Mouse (Mus musculus): Measurements from ENCODE around the gene Dand5. TPM values are rescaled to one million over a fixed set of nuclear protein-coding genes. Genes with fewer than 3 reads are reported as not detected.

The Dand5 gene
- polyA plus RNA-seq, 1 experiment from 2014 or later: 7.3 TPM

DNA sequence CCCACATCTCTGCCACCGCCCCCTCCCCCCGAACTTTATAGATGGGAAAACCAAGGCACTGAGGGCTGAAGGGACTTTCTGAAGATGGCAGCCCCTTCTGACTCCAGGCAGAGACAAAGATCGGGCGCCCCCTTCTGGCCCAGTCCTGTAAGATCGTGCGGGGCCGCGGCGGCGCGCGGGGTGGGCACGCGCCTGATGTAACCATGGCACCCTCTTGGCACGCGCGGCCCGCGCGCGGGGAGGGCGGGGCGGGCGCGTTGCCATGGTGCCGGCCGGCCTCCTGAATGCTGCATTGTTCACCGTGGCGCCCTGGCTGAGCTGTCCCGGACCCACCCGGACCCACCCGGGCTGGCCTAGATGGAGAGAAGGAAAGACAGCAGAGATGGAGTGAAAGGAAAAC lies 11.7 kb downstream of the Dand5 start:
- Histone ChIP-seq H3K27ac (peak overlapping the region; percentile 71), H3K4me3 (peak overlapping the region; percentile 20), H3K9me3 (replicated peaks) (no peaks in the 10 kb centered on the region), H3K9ac (peak overlapping the region; percentile 28), H3K36me3 (ENCODE audit: poor library complexity, severe bottlenecking) (no peaks in the 10 kb centered on the region), H3K4me2 (peak overlapping the region; percentile 55), H3K27me3 (peaks cover 9% of the 10 kb centered on the region; the same call in 1 of the 2 replicates), H3K4me1 (peaks cover 67% of the 10 kb centered on the region)
- peak; percentile 79 for ATAC-seq
- WGBS: under 1% methylated on average over 32 of the region's 32 CpGs

DNA sequence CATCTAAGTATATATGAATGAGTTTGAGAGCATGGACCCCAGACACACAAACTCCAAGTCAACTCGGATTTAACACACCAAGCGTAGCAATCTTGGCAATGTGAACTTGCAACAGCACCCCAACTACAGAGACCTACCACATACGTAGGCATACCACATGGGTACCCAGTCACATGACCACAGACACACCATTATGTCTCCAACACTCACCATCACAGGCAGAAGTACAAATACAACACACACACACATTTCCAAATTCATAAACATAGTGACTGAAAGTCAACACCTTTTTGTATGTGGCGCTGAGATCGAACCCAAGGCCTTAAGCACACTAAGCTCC lies 12.7 kb downstream of the Dand5 start:
- ATAC-seq: no peak

DNA sequence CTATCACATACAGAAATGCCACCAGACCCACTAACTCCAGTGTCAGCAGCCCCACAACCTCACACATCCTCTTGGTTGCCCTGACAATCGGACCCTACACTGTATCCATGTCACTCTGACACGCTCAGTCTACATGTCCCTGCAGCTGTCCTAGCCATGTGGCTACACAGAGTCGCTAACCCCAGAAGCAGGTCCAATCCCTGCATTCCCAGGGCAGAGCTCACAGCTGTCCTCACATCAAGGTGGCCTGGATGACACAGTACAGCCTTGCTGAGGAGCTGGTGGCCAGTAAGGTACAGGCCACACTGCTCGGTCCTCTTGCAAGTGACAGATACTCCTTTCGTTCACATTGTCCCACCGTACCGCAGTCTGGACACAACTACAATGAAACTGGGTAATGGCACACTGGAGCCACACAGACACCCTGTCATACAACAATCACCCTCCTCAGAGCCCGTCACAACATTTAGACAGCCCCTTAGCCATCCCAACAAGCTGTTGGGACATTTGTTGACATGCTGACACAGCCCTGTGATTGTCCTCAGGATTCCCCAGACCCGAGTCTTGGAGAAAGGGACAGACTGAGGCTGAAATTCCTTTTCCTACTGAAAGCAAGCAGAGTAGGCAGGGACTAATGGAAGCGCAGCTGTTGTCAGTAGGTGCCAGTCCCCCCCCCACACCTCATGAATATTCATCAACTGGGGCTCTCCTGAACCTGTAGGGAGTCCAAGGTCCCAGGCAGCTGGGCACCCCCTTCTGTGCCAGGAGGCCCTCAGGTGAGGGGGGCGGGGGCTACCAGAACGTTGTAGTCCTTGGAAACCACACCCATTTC lies 13.3 kb downstream of the Dand5 start:
- no peak overlapping the region for H3K4me3 ChIP-seq
- H3K27me3 ChIP-seq: peaks cover 18% of the 10 kb centered on the region; the same call in 1 of the 2 replicates
- peaks cover 52% of the 10 kb centered on the region for H3K4me1 ChIP-seq
- ATAC-seq: peak; percentile 20
- peak overlapping the region; percentile 49 for H3K27ac ChIP-seq
- WGBS: 39% methylated on average over 12 of the region's 12 CpGs
- no peak overlapping the region for H3K4me2 ChIP-seq
- no peak overlapping the region for H3K9ac ChIP-seq
- H3K36me3 ChIP-seq (ENCODE audit: poor library complexity, severe bottlenecking): no peaks in the 10 kb centered on the region
- no peaks in the 10 kb centered on the region for H3K9me3 ChIP-seq (replicated peaks)

More for the DNA sequence above, 12.7 kb downstream of the Dand5 start:
- Histone ChIP-seq H3K4me1 (peaks cover 58% of the 10 kb centered on the region), H3K4me2 (no peak overlapping the region), H3K4me3 (no peak overlapping the region), H3K9ac (no peak overlapping the region), H3K36me3 (ENCODE audit: poor library complexity, severe bottlenecking) (no peaks in the 10 kb centered on the region), H3K27me3 (peaks cover 14% of the 10 kb centered on the region; the same call in 1 of the 2 replicates), H3K27ac (peak overlapping the region; percentile 49; the same call in 1 of the 2 replicates), H3K9me3 (replicated peaks) (no peaks in the 10 kb centered on the region)
- 71% methylated on average over 5 of the region's 5 CpGs for WGBS

DNA sequence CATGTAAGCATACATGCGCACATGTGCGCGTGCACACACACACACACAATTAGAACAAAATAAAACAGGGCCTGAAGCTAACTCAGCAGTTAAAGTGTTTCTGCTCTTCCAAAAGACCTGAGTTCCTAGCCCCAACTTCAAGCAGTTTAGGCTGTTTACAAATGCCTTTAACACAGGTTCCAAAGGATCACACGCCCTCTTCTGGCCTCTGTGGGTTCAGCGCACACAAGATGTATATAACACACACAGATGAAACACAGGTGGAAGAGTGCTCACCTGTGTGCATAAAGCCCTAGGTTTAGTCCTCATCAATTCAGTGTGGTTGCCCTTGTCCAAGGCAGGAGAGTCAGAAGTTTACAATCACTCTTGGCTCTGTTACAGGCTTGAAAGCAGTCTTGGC lies 16.6 kb downstream of the Dand5 start:
- H3K4me3 ChIP-seq: no peak overlapping the region
- H3K27me3 ChIP-seq: peaks cover 48% of the 10 kb centered on the region
- H3K9me3 ChIP-seq (replicated peaks): no peaks in the 10 kb centered on the region
- ATAC-seq: no peak
- H3K27ac ChIP-seq: no peak overlapping the region
- WGBS: 95% methylated on average over 5 of the region's 5 CpGs
- H3K4me2 ChIP-seq: no peak overlapping the region
- H3K4me1 ChIP-seq: peaks cover 32% of the 10 kb centered on the region
- H3K36me3 ChIP-seq (ENCODE audit: poor library complexity, severe bottlenecking): no peaks in the 10 kb centered on the region
- H3K9ac ChIP-seq: no peak overlapping the region

DNA sequence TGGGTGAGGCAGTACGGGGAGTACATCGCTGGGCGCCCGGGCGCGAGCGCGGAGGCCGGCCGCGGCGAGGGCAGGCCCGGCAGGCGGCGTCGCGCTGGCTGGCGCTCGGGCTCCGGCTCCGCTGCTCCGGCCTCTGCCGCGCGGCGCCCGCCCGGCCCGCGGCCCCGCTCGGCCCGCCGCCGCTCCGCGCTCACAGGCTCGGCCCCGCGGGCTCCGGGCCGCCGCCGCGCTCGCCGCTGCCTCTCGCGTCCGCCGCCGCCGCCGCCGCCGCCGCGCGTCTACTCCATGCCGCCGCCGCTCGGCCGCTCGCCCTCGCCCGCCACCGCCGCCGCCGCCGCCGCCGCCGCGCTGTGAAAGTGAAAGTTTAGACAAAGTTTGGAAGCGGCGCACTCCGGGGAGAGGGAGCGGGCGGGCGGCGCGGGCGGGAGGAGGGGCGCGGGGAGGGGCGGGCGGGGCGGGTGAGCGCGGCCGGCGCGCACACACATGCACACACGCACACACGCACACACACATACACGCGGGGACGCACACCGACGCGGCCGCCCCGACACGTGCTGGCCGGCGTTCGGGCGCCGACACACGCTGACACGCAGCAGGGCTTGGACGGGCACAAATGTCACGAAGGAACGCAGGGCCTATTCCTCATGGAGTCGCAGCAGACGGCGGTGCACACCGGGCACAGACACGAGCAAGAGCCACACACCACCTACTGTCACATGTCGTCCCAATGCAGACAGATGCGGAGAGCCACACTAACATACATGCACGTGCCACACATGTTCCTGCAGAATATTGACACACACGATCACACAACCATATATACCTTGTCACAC lies 22.4 kb downstream of the Dand5 start, which contains the start of gene Nfix:
Gene Nfix, minus strand, starts transcription at position 346 of the 833 bp plus-strand sequence.
- 2% methylated on average over 38 of the region's 125 CpGs for WGBS
- peak; percentile 46; the same call in 1 of the 2 replicates for ATAC-seq
- Histone ChIP-seq H3K27ac (peak within 1 kb of the TSS; percentile 86), H3K27me3 (peaks cover 88% of the 10 kb centered on the region), H3K4me3 (peak within 1 kb of the TSS; percentile 81), H3K9ac (peak within 1 kb of the TSS; percentile 98), H3K36me3 (ENCODE audit: poor library complexity, severe bottlenecking) (0 out of 2 replicates have a peak, but pooled peaks cover 6% of the 10 kb centered on the region), H3K4me2 (peak within 1 kb of the TSS; percentile 78), H3K4me1 (peaks cover 60% of the 10 kb centered on the region), H3K9me3 (replicated peaks) (no peaks in the 10 kb centered on the region)

DNA sequence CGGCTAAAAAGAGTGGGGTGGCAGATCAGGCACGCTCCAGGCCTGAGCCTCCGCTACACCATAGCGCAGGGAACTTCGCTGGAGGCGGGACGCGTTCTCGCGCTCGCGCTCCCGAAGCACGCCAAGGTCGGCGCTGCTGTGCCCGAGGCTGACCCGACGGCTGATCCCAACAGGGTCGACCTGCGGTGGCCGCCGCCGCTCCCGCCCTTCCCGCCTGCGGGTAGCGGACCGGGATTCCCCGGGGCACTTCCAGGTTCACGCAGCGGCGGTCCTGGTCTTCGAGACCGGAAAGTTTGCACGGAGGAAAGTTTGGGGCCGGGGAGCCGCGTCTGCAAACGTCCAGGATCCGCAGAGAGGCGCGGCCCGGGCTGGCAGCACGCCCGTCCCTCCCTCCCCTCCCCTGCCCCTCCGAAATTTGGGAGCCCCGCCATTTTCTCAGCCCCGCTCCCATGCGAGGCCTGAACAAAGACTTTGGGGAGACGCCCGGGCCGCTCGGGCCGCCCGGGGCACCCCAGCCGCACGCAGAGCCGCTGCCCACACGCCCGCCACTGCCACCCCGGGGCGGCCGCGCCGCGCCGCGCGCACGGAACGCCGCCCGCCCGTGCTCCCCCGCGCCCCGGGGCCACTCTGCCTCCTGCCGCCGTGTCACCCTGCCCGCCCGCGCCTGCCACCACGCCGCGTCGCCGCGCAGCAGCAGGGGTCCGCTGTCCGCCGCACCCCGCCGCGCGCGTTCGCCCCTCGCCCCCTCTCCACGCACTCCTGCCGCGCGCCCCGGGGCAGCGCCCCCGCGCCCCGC lies 23.3 kb downstream of the Dand5 start:
- Histone ChIP-seq H3K9ac (peak overlapping the region; percentile 98), H3K4me2 (peak overlapping the region; percentile 78), H3K27ac (peak overlapping the region; percentile 86), H3K4me3 (peak overlapping the region; percentile 81), H3K4me1 (peaks cover 69% of the 10 kb centered on the region), H3K27me3 (peaks cover 82% of the 10 kb centered on the region), H3K9me3 (replicated peaks) (no peaks in the 10 kb centered on the region), H3K36me3 (ENCODE audit: poor library complexity, severe bottlenecking) (0 out of 2 replicates have a peak, but pooled peaks cover 6% of the 10 kb centered on the region)
- 1% methylated on average over 51 of the region's 108 CpGs for WGBS
- no peak for ATAC-seq

DNA sequence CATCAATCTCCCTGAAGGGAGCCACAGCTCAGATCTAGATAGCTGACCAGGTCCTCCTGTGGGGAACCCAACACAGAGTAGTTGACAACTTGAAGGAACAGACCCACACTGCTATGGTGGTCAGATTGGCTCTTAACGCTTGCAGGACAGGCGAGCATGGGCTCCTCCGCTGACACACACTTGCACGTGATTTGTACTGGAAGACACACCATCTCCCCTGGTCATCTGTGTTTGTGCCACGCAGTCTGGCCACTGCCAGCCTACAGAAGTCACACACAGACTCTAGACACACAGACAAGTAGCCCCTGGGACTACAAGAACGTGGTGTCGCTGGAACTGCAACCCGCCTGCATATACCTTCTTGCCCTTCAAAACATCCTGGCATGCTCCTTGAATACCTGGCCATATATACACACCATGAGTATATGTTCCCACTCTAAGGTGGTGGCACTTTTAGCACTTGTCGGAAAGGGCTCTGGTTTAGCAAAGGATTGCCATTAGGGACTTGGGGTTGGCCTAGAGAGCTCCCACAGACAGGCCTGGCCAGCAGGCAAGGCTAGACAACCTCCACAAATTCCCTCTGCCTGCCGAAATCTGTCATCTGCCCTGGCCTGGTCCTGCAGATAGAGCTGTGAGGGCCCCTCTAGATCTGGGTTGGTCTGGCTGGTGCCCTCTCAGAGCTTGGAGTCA lies 24.0 kb downstream of the Dand5 start:
- Histone ChIP-seq H3K27ac (peak overlapping the region; percentile 86), H3K27me3 (peaks cover 82% of the 10 kb centered on the region), H3K9ac (peak overlapping the region; percentile 98), H3K4me2 (peak overlapping the region; percentile 78), H3K9me3 (replicated peaks) (no peaks in the 10 kb centered on the region), H3K4me1 (peaks cover 76% of the 10 kb centered on the region), H3K4me3 (peak overlapping the region; percentile 81), H3K36me3 (ENCODE audit: poor library complexity, severe bottlenecking) (0 out of 2 replicates have a peak, but pooled peaks cover 6% of the 10 kb centered on the region)
- 44% methylated on average over 10 of the region's 10 CpGs for WGBS
- ATAC-seq: no peak

DNA sequence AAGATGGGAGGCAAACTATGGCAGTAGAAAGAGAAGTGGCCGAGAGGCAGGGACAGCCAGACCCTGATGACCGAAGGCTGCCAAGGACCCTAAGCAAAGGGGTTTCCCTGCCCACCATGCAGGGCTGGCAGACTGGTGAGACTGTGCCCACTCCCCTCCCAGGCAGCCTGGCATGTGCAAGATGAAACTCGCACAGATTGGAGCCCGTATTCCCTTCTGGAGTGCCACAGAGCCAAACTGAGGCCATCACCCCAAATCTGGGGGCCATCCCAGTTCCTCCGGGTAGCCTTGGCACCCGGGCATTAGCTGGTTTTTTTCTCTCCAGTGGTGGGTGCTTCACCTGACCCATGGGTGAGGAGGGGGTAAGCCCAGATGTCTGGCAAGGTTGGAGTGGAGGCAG lies 24.7 kb downstream of the Dand5 start:
- no peak for ATAC-seq
- peak overlapping the region; percentile 98 for H3K9ac ChIP-seq
- no peaks in the 10 kb centered on the region for H3K9me3 ChIP-seq (replicated peaks)
- 0 out of 2 replicates have a peak, but pooled peaks cover 6% of the 10 kb centered on the region for H3K36me3 ChIP-seq (ENCODE audit: poor library complexity, severe bottlenecking)
- H3K4me3 ChIP-seq: peak overlapping the region; percentile 81
- H3K4me1 ChIP-seq: peaks cover 78% of the 10 kb centered on the region
- H3K27me3 ChIP-seq: peaks cover 82% of the 10 kb centered on the region
- peak overlapping the region; percentile 86 for H3K27ac ChIP-seq
- H3K4me2 ChIP-seq: peak overlapping the region; percentile 78
- 61% methylated on average over 6 of the region's 6 CpGs for WGBS

DNA sequence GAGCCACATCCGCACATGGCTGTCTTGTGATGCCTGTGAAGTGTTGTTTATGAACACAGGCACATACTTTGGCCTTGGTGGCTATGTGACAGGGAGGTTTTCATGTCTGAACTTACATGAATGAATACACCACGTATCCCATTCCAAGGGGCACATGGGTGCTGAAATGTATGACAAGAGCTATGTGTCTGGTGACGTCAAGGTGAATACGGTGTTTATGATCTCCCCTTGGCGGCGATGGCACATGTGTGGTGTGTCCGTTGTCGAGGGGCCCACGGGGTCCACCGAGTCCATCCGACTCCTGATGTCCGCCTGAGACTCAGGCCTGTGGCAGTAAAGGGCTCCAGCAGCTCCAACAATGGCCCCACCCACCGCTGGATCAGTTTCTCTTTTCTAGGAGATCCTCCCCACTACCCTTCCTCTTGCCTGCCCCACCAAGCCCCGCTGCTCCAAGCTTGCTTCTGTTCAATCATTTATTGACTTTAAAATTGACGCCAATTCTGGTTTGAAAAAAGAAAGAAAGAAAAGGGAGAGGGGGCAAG lies 25.3 kb downstream of the Dand5 start:
- H3K4me1 ChIP-seq: peaks cover 84% of the 10 kb centered on the region
- H3K27ac ChIP-seq: peak overlapping the region; percentile 86
- 72% methylated on average over 15 of the region's 15 CpGs for WGBS
- H3K36me3 ChIP-seq (ENCODE audit: poor library complexity, severe bottlenecking): 0 out of 2 replicates have a peak, but pooled peaks cover 6% of the 10 kb centered on the region
- peak overlapping the region; percentile 78 for H3K4me2 ChIP-seq
- H3K9ac ChIP-seq: peak overlapping the region; percentile 98
- H3K27me3 ChIP-seq: peaks cover 80% of the 10 kb centered on the region
- ATAC-seq: no peak
- H3K9me3 ChIP-seq (replicated peaks): no peaks in the 10 kb centered on the region
- H3K4me3 ChIP-seq: peak overlapping the region; percentile 81

DNA sequence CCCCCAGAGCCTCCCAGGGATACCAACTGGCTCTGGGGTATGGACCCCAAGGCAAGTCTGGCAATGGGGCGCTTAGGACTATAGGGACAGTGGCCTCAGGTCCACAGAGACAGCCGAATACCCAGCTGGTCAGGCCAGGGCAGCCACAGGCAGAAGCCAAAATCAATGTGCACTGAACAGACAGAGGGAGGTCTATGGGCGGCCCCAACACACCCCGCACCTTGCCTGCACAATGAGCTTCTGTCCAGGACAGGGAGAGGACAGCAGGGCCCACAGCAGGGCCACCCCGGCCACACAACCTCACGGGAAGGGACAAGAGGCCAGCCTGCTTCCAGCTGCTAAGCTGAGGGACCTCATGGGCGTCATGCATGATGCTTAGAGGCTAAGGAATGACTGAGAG lies 28.1 kb downstream of the Dand5 start:
- H3K4me1 ChIP-seq: peaks cover 94% of the 10 kb centered on the region
- peak; percentile 11 for ATAC-seq
- peak overlapping the region; percentile 98 for H3K27ac ChIP-seq

More for the DNA sequence above, 28.1 kb downstream of the Dand5 start:
- no peak overlapping the region for H3K4me3 ChIP-seq
- no peaks in the 10 kb centered on the region for H3K9me3 ChIP-seq (replicated peaks)
- H3K9ac ChIP-seq: peak overlapping the region; percentile 59
- H3K4me2 ChIP-seq: peak overlapping the region; percentile 53
- H3K36me3 ChIP-seq (ENCODE audit: poor library complexity, severe bottlenecking): 0 out of 2 replicates have a peak, but pooled peaks cover 6% of the 10 kb centered on the region
- peaks cover 77% of the 10 kb centered on the region for H3K27me3 ChIP-seq
- 35% methylated on average over 7 of the region's 7 CpGs for WGBS

All from forebrain, embryonic 13.5 days (tissue).